In genomic region chr17:34170877-34171498, GRCm38 (mm10) we compare ENCODE assay signal across 9 mouse cellular contexts. TPM values are rescaled to one million over a fixed set of nuclear protein-coding genes. Genes with fewer than 3 reads are reported as not detected.
DNase-seq lines count a peak whose midpoint lies in the region; ATAC-seq and TF ChIP-seq lines count a peak whose summit lies in the region.
"Had no signal": no experiment of that assay in that cellular context is flagged by ENCODE, and none has a peak within 500 bp of the region (broad histone marks: within the 10 kb centered on the region; RNA-seq: fewer than 3 reads in every experiment).

No protein-coding gene starts in this region.

- no peaks in the 10 kb centered on the region for H3K36me3 ChIP-seq in macrophage (ENCODE audit: inconsistent target)
- H3K36me3 ChIP-seq: stomach, embryonic 15.5 days had no signal

- TF ChIP-seq CTCF in left cerebral cortex, adult 2 months (IDR thresholded peaks at IDR 0.05) = peak; percentile 91

- ATAC-seq in frontal cortex, adult (ENCODE audit: low TSS enrichment) = no peak; the same call in 1 of the 2 replicates

- no peaks in the 10 kb centered on the region for H3K79me2 ChIP-seq in macrophage (ENCODE audit: inconsistent target)

- H3K27ac ChIP-seq in left cerebral cortex, adult 2 months = no peak overlapping the region
- H3K27ac ChIP-seq in macrophage = peak overlapping the region; percentile 17; the same call in 1 of the 2 replicates
- H3K27ac ChIP-seq: stomach, embryonic 15.5 days had no signal

- intact Hi-C loops in heart, postnatal 36 days (cut with DNase I) = loop anchor here (1.0 to 5.0 kb wide), 4 partner anchors 33 to 176 kb away; no protein-coding TSS in a partner anchor
- intact Hi-C loops in left cerebral cortex, adult 2 months (cut with DNase I) = loop anchor here (1.0 to 2.0 kb wide), 5 partner anchors 33 to 240 kb away; no protein-coding TSS in a partner anchor

- 9% methylated on average over 13 of the region's 13 CpGs for WGBS in macrophage (ENCODE audit: missing documents)

- DNase-seq in frontal cortex, adult 2 months (ENCODE audit: extremely low spot score in 1 of 2, low spot score in 1 of 2) = peak; percentile 30 to 93
- DNase-seq in adrenal gland, postnatal 10 days = peak; percentile 87
- peak; percentile 46 for DNase-seq in embryo, embryonic 11.5 days (ENCODE audit: low read depth, low spot score)
- peak; percentile 83 to 88 for DNase-seq in heart, postnatal 36 days
- DNase-seq in left cerebral cortex, adult 2 months (ENCODE audit: extremely low spot score in 1 of 2, low spot score in 2 of 2) = peak; percentile 73 to 80
- peak; percentile 78 to 89 for DNase-seq in spleen, postnatal 10 days (ENCODE audit: low spot score in 2 of 2)

- no peak overlapping the region for H3K4me3 ChIP-seq in left cerebral cortex, adult 2 months
- H3K4me3 ChIP-seq in macrophage (ENCODE audit: inconsistent target) = peak overlapping the region; percentile 10; the same call in 1 of the 2 replicates
- H3K4me3 ChIP-seq: stomach, embryonic 15.5 days had no signal

RNA-seq across cellular contexts. Expression of gene Tap1, which starts 16.4 kb away (rescaled TPM):
- polyA plus RNA-seq in frontal cortex, adult 2 months (2012; rRNA removed) = 4.0 and 4.1 TPM in 2 replicates
- 10 to 100 TPM; 11.9 to 15.5 TPM for total RNA-seq in adrenal gland, postnatal 10 days (2021)
- 1 to 10 TPM; 4.1 to 7.0 TPM for total RNA-seq in heart, postnatal 36 days (2021)
- total RNA-seq in left cerebral cortex, adult 2 months (2021) = 1 to 10 TPM; 2.1 to 3.4 TPM
- 100 to 1,000 TPM in 16 of 26 experiments, 10 to 100 TPM in 10; 40.1 to 681 (median 309) TPM for total RNA-seq in macrophage (2018; cell fraction: chromatin; rRNA removed)
- 100 to 1,000 TPM in 17 of 26 experiments, 10 to 100 TPM in 9; 52.5 to 419 (median 174) TPM for total RNA-seq in macrophage (2018; cell fraction: cytosol; rRNA removed)
- total RNA-seq in macrophage (2018; cell fraction: nucleus; rRNA removed) = 100 to 1,000 TPM; 107 to 833 (median 459) TPM
- 42.0 to 121 TPM (median 79.2 TPM) in 3 replicates for polyA plus RNA-seq in macrophage (2018)

RNA-seq across cellular contexts. Expression of gene Psmb9, which starts 16.6 kb away (rescaled TPM):
- 4.5 and 4.7 TPM in 2 replicates for polyA plus RNA-seq in frontal cortex, adult 2 months (2012; rRNA removed)
- 10 to 100 TPM; 13.5 to 18.2 TPM for total RNA-seq in adrenal gland, postnatal 10 days (2021)
- 10 to 100 TPM in 1 of 2 experiments, 1 to 10 TPM in 1; 7.5 to 10.6 TPM for total RNA-seq in heart, postnatal 36 days (2021)
- total RNA-seq in left cerebral cortex, adult 2 months (2021) = 1 to 10 TPM; 1.1 to 2.0 TPM
- 100 to 1,000 TPM in 8 of 26 experiments, 10 to 100 TPM in 14, 1 to 10 TPM in 4; 4.6 to 202 (median 57.0) TPM for total RNA-seq in macrophage (2018; cell fraction: chromatin; rRNA removed)
- 100 to 1,000 TPM in 13 of 26 experiments, 10 to 100 TPM in 13; 54.1 to 283 (median 132) TPM for total RNA-seq in macrophage (2018; cell fraction: cytosol; rRNA removed)
- total RNA-seq in macrophage (2018; cell fraction: nucleus; rRNA removed) = 100 to 1,000 TPM in 14 of 26 experiments, 10 to 100 TPM in 12; 11.4 to 212 (median 114) TPM
- polyA plus RNA-seq in macrophage (2018) = 38.9 to 88.0 TPM (median 49.9 TPM) in 3 replicates

RNA-seq across cellular contexts. Expression of gene H2-DMb1, which starts 18.1 kb away (rescaled TPM):
- polyA plus RNA-seq in frontal cortex, adult 2 months (2012; rRNA removed) = 3.1 and 3.5 TPM in 2 replicates
- total RNA-seq in adrenal gland, postnatal 10 days (2021) = 1 to 10 TPM; 3.6 to 5.8 TPM
- 1 to 10 TPM; 1.5 to 2.9 TPM for total RNA-seq in heart, postnatal 36 days (2021)
- 1 to 10 TPM; 1.1 to 1.7 TPM for total RNA-seq in left cerebral cortex, adult 2 months (2021)
- 10 to 100 TPM in 8 of 26 experiments, 1 to 10 TPM in 18; 1.2 to 20.1 (median 8.1) TPM for total RNA-seq in macrophage (2018; cell fraction: chromatin; rRNA removed)
- 10 to 100 TPM; 27.0 to 79.7 (median 49.7) TPM for total RNA-seq in macrophage (2018; cell fraction: cytosol; rRNA removed)
- total RNA-seq in macrophage (2018; cell fraction: nucleus; rRNA removed) = 10 to 100 TPM; 11.2 to 50.6 (median 30.8) TPM
- polyA plus RNA-seq in macrophage (2018) = 26.4 to 54.6 TPM (median 34.2 TPM) in 3 replicates

RNA-seq across cellular contexts. Expression of gene Psmb8, which starts 26.5 kb away (rescaled TPM):
- 10.1 and 12.1 TPM in 2 replicates for polyA plus RNA-seq in frontal cortex, adult 2 months (2012; rRNA removed)
- 10 to 100 TPM; 22.8 to 29.1 TPM for total RNA-seq in adrenal gland, postnatal 10 days (2021)
- 10 to 100 TPM; 11.4 to 15.1 TPM for total RNA-seq in heart, postnatal 36 days (2021)
- total RNA-seq in left cerebral cortex, adult 2 months (2021) = 1 to 10 TPM; 2.0 to 3.2 TPM
- 100 to 1,000 TPM in 7 of 26 experiments, 10 to 100 TPM in 16, 1 to 10 TPM in 3; 8.6 to 193 (median 70.0) TPM for total RNA-seq in macrophage (2018; cell fraction: chromatin; rRNA removed)
- total RNA-seq in macrophage (2018; cell fraction: cytosol; rRNA removed) = 100 to 1,000 TPM; 160 to 774 (median 378) TPM
- total RNA-seq in macrophage (2018; cell fraction: nucleus; rRNA removed) = 100 to 1,000 TPM in 15 of 26 experiments, 10 to 100 TPM in 11; 27.4 to 293 (median 118) TPM
- 147 to 329 TPM (median 288 TPM) in 3 replicates for polyA plus RNA-seq in macrophage (2018)

RNA-seq across cellular contexts. Expression of gene H2-DMb2, which starts 27.9 kb away (rescaled TPM):
- polyA plus RNA-seq in frontal cortex, adult 2 months (2012; rRNA removed) = 0.99 and 1.1 TPM in 2 replicates
- 1 to 10 TPM; 4.5 to 4.8 TPM for total RNA-seq in adrenal gland, postnatal 10 days (2021)
- total RNA-seq in heart, postnatal 36 days (2021) = 1 to 10 TPM; 1.3 to 1.7 TPM
- total RNA-seq in left cerebral cortex, adult 2 months (2021) = under 1 TPM; 0.56 to 0.59 TPM
- 1 to 10 TPM in 14 of 26 experiments, under 1 TPM in 3, not detected in 9; 0.70 to 4.6 (median 1.7) TPM for total RNA-seq in macrophage (2018; cell fraction: chromatin; rRNA removed)
- total RNA-seq in macrophage (2018; cell fraction: cytosol; rRNA removed) = 1 to 10 TPM in 25 of 26 experiments, under 1 TPM in 1; 0.99 to 2.2 (median 1.5) TPM
- total RNA-seq in macrophage (2018; cell fraction: nucleus; rRNA removed) = 1 to 10 TPM in 14 of 26 experiments, under 1 TPM in 9, not detected in 3; 0.40 to 3.0 (median 1.3) TPM
- polyA plus RNA-seq in macrophage (2018) = 1.2 to 2.2 TPM (median 1.8 TPM) in 3 replicates
